Mouse (Mus musculus): ENCODE measurements around the gene Gm19410. TPM values are rescaled to one million over a fixed set of nuclear protein-coding genes. Genes with fewer than 3 reads are reported as not detected.

Gm19410 gene
- polyA plus RNA-seq (2015; fragmentation: Nextera tagmentation; extraction: Ambion mirVana), result not detected in 2 replicates

GRCm38 (mm10) chr8:35765499-35766193, at the start of gene Gm19410:
TSS of gene Gm19410 (plus strand) at chr8:35765790.

